Mouse (Mus musculus) lung, embryonic 14.5 days (tissue): ENCODE data around the gene Usp7. TPM values are rescaled to one million over a fixed set of nuclear protein-coding genes. Genes with fewer than 3 reads are reported as not detected.

Experiments
- ATAC-seq: fragments of 200-750 bp; cut with Nextera tagmentation; 2 replicates; pipeline ENCODE4 v1.8.0; 2017; ENCODE audit warnings: mild to moderate bottlenecking, moderate TSS enrichment, moderate library complexity; ENCODE audit not compliant: insufficient read depth
- DNase-seq: peaks from one replicate; pipeline ENCODE4 v3.0.0-alpha.2; 2015
- H3K27ac ChIP-seq: fragments of 300-500 bp; sonication (generic); 2 replicates; pipeline ENCODE4 v1.5.1; 2014; ENCODE audit warnings: low read depth, mild to moderate bottlenecking, moderate library complexity
- H3K27me3 ChIP-seq: fragments of 300-500 bp; sonication (generic); 2 replicates; pipeline ENCODE4 v1.6.1; 2014; ENCODE audit warnings: low read length, control low read depth; ENCODE audit not compliant: insufficient read depth
- H3K36me3 ChIP-seq: fragments of 300-500 bp; sonication (generic); 2 replicates; pipeline ENCODE4 v1.6.1; 2014; ENCODE audit warnings: control low read depth; ENCODE audit not compliant: insufficient read depth
- H3K4me1 ChIP-seq: fragments of 300-500 bp; sonication (generic); 2 replicates; pipeline ENCODE4 v1.6.1; 2014; ENCODE audit warnings: antibody characterized with exemption, control low read depth; ENCODE audit not compliant: insufficient read depth
- H3K4me2 ChIP-seq: fragments of 300-500 bp; sonication (generic); 2 replicates; pipeline ENCODE4 v1.6.1; 2014; ENCODE audit warnings: mild to moderate bottlenecking
- H3K4me3 ChIP-seq: fragments of 300-500 bp; sonication (generic); 2 replicates; pipeline ENCODE4 v1.5.1; 2014; ENCODE audit warnings: low read depth, low read length
- H3K9ac ChIP-seq: fragments of 300-500 bp; sonication (generic); 2 replicates; pipeline ENCODE4 v1.6.1; 2014
- H3K9me3 ChIP-seq: fragments of 300-500 bp; sonication (generic); 2 replicates; pipeline ENCODE4 v1.6.1; 2016; ENCODE audit warnings: low read depth, low read length, control low read depth
- CTCF ChIP-seq: IDR thresholded peaks from 2 replicates; pipeline ENCODE4 v1.5.1; 2016; ENCODE audit warnings: antibody characterized with exemption, low read depth
- WGBS: fragments of 180-500 bp; shearing (Covaris S2); extraction: QIAGEN DNeasy Blood & Tissue Kit; methylation state at CpG from one replicate; pipeline ENCODE4 v1.1.7; 2014; 5-methylcytosine and 5-hydroxymethylcytosine counted together
- polyA plus RNA-seq: library from polyadenylated mRNA; unstranded; fragments of >200 nt; fragmentation: Nextera tagmentation; extraction: Ambion mirVana; gene quantifications from 2 replicates; pipeline ENCODE4 v1.2.1, GENCODE M21; 2014

Gene Usp7
- polyA plus RNA-seq, 1 experiment from 2014 or later = 49.8 TPM

- DNase-seq (no peak), ATAC-seq (no peak)
- no peak overlapping the region for H3K9ac ChIP-seq
- H3K4me3 ChIP-seq = no peak overlapping the region
- no peaks in the 10 kb centered on the region for H3K4me1 ChIP-seq
- H3K9me3 ChIP-seq = no peaks in the 10 kb centered on the region
- no peak overlapping the region for H3K4me2 ChIP-seq
- TF ChIP-seq CTCF = no peak
- no peak overlapping the region for H3K27ac ChIP-seq
- H3K27me3 ChIP-seq = no peaks in the 10 kb centered on the region
- 80% methylated on average over 6 of the region's 6 CpGs for WGBS
- H3K36me3 ChIP-seq = peaks cover 90% of the 10 kb centered on the region
Measured at GRCm38 (mm10) chr16:8655108-8655507, 137.0 kb downstream of the Usp7 start.

- Histone ChIP-seq H3K9me3 (no peaks in the 10 kb centered on the region), H3K27me3 (no peaks in the 10 kb centered on the region), H3K9ac (no peak overlapping the region), H3K4me1 (no peaks in the 10 kb centered on the region), H3K36me3 (peaks cover 95% of the 10 kb centered on the region), H3K4me3 (no peak overlapping the region), H3K4me2 (no peak overlapping the region), H3K27ac (no peak overlapping the region)
- no peak for ATAC-seq
- WGBS = 90% methylated on average over 3 of the region's 3 CpGs
- DNase-seq = no peak
- TF ChIP-seq CTCF = no peak
Measured at GRCm38 (mm10) chr16:8650007-8650406, 142.1 kb downstream of the Usp7 start.

- no peaks in the 10 kb centered on the region for H3K27me3 ChIP-seq
- H3K27ac ChIP-seq = no peak overlapping the region
- no peak overlapping the region for H3K4me2 ChIP-seq
- WGBS = 79% methylated on average over 6 of the region's 6 CpGs
- DNase-seq = no peak
- no peak for TF ChIP-seq CTCF
- H3K9ac ChIP-seq = no peak overlapping the region
- peaks cover 78% of the 10 kb centered on the region for H3K36me3 ChIP-seq
- H3K4me3 ChIP-seq = no peak overlapping the region
- H3K4me1 ChIP-seq = no peaks in the 10 kb centered on the region
- no peak for ATAC-seq
- H3K9me3 ChIP-seq = no peaks in the 10 kb centered on the region
Measured at GRCm38 (mm10) chr16:8645546-8645945, 146.6 kb downstream of the Usp7 start.

- Histone ChIP-seq H3K36me3 (peaks cover 63% of the 10 kb centered on the region), H3K9ac (no peak overlapping the region)
Measured at GRCm38 (mm10) chr16:8643855-8644254, 148.3 kb downstream of the Usp7 start.

More at GRCm38 (mm10) chr16:8643855-8644254, 148.3 kb downstream of the Usp7 start:
- Histone ChIP-seq H3K4me1 (no peaks in the 10 kb centered on the region), H3K27me3 (no peaks in the 10 kb centered on the region), H3K4me3 (no peak overlapping the region), H3K27ac (no peak overlapping the region), H3K9me3 (no peaks in the 10 kb centered on the region), H3K4me2 (no peak overlapping the region)
- peak; percentile 61 for DNase-seq
- WGBS = 71% methylated on average over 2 of the region's 2 CpGs
- ATAC-seq = peak; percentile 85; the same call in 1 of the 2 replicates
- peak; percentile 77 for TF ChIP-seq CTCF

Other genes with a start within 250 kb of the Usp7 start
- 51.7 and 52.0 TPM in 2 replicates for gene Pmm2, start 154.6 kb downstream of the Usp7 start, polyA plus RNA-seq
- 11.7 and 12.3 TPM in 2 replicates for gene Tmem186, start 154.6 kb downstream of the Usp7 start, polyA plus RNA-seq
- gene Carhsp1, start 120.2 kb downstream of the Usp7 start, polyA plus RNA-seq = 27.6 and 27.7 TPM in 2 replicates
- gene Gm5767, start 111.5 kb downstream of the Usp7 start, polyA plus RNA-seq = not detected in 2 replicates
- gene 1810013L24Rik, start 37.8 kb upstream of the Usp7 start, polyA plus RNA-seq = 15.1 and 15.3 TPM in 2 replicates